Mouse (Mus musculus) erythroblast, embryonic 14.5 days (primary cell): ENCODE measurements at regions not wholly inside any gene's neighbourhood (a gene's known extent, or its start where the extent isn't known, plus 50 kb on each side); places are given as distances from the start of the nearest gene placed in this dataset.

ENCODE experiments used
- H3K27me3 ChIP-seq: 2 replicates; pipeline ENCODE4 v1.6.1; 2012; ENCODE audit warnings: inconsistent platforms; ENCODE audit not compliant: control insufficient read depth
- H3K36me3 ChIP-seq: 2 replicates; pipeline ENCODE4 v1.6.1; 2012; ENCODE audit warnings: mild to moderate bottlenecking, inconsistent platforms; ENCODE audit not compliant: control insufficient read depth
- H3K4me1 ChIP-seq: 2 replicates; pipeline ENCODE4 v1.6.1; 2012; ENCODE audit warnings: inconsistent platforms; ENCODE audit not compliant: control insufficient read depth
- H3K4me3 ChIP-seq: replicated peaks from 2 replicates; pipeline ENCODE3; 2012; ENCODE audit warnings: moderate library complexity, mild to moderate bottlenecking, inconsistent platforms
- H3K9me3 ChIP-seq: 2 replicates; pipeline ENCODE4 v1.6.1; 2012; ENCODE audit warnings: low read length, inconsistent platforms, mixed read lengths; ENCODE audit not compliant: control insufficient read depth
- GATA1 ChIP-seq: IDR thresholded peaks from 2 replicates; pipeline ENCODE4 v1.6.1; 2012; ENCODE audit warnings: low read length, inconsistent platforms, mixed read lengths
- TAL1 ChIP-seq: IDR thresholded peaks from 3 replicates; pipeline ENCODE4 v1.6.1; 2012; ENCODE audit warnings: low read length, inconsistent platforms, mixed read lengths

- H3K27me3 ChIP-seq = no peaks in the 10 kb centered on the region
- H3K9me3 ChIP-seq = no peaks in the 10 kb centered on the region
- TF ChIP-seq TAL1 (no peak), GATA1 (no peak)
- H3K4me1 ChIP-seq = no peaks in the 10 kb centered on the region
- H3K4me3 ChIP-seq = no peak overlapping the region
- no peaks in the 10 kb centered on the region for H3K36me3 ChIP-seq
Measured at GRCm38 (mm10) chr17:51262946-51263345, 83.8 kb upstream of the Tbc1d5 start.

- Histone ChIP-seq H3K4me3 (no peak overlapping the region), H3K9me3 (no peaks in the 10 kb centered on the region), H3K4me1 (no peaks in the 10 kb centered on the region), H3K27me3 (no peaks in the 10 kb centered on the region), H3K36me3 (no peaks in the 10 kb centered on the region)
- TF ChIP-seq GATA1 (no peak), TAL1 (no peak)
Measured at GRCm38 (mm10) chr17:51262404-51262803, 83.3 kb upstream of the Tbc1d5 start.

- H3K9me3 ChIP-seq = no peaks in the 10 kb centered on the region
Measured at GRCm38 (mm10) chr17:51258316-51258715, 79.2 kb upstream of the Tbc1d5 start.

GRCm38 (mm10) chr17:51248543-51248942, 69.4 kb upstream of the Tbc1d5 start:
- H3K4me3 ChIP-seq = no peak overlapping the region
- no peaks in the 10 kb centered on the region for H3K9me3 ChIP-seq
- H3K27me3 ChIP-seq = no peaks in the 10 kb centered on the region
- TF ChIP-seq GATA1 (no peak), TAL1 (no peak)
- H3K36me3 ChIP-seq = no peaks in the 10 kb centered on the region
- H3K4me1 ChIP-seq = no peaks in the 10 kb centered on the region

More at GRCm38 (mm10) chr17:51258316-51258715, 79.2 kb upstream of the Tbc1d5 start:
- Histone ChIP-seq H3K36me3 (no peaks in the 10 kb centered on the region), H3K27me3 (no peaks in the 10 kb centered on the region), H3K4me3 (no peak overlapping the region), H3K4me1 (no peaks in the 10 kb centered on the region)
- no peak for TF ChIP-seq TAL1
- no peak for TF ChIP-seq GATA1

GRCm38 (mm10) chr17:51246038-51246437, 66.9 kb upstream of the Tbc1d5 start:
- Histone ChIP-seq H3K9me3 (no peaks in the 10 kb centered on the region), H3K36me3 (no peaks in the 10 kb centered on the region), H3K27me3 (no peaks in the 10 kb centered on the region), H3K4me3 (no peak overlapping the region), H3K4me1 (no peaks in the 10 kb centered on the region)
- TF ChIP-seq GATA1 = no peak
- TF ChIP-seq TAL1 = no peak

GRCm38 (mm10) chr17:51240360-51240993, 61.3 kb upstream of the Tbc1d5 start:
- H3K4me3 ChIP-seq = no peak overlapping the region
- no peaks in the 10 kb centered on the region for H3K9me3 ChIP-seq
- TF ChIP-seq TAL1 (no peak), GATA1 (no peak)
- H3K4me1 ChIP-seq = peaks cover 5% of the 10 kb centered on the region
- H3K36me3 ChIP-seq = no peaks in the 10 kb centered on the region
- H3K27me3 ChIP-seq = no peaks in the 10 kb centered on the region

- H3K4me3 ChIP-seq = no peak overlapping the region
- H3K36me3 ChIP-seq = no peaks in the 10 kb centered on the region
- no peaks in the 10 kb centered on the region for H3K9me3 ChIP-seq
- H3K27me3 ChIP-seq = no peaks in the 10 kb centered on the region
- TF ChIP-seq TAL1 = no peak
- TF ChIP-seq GATA1 = no peak
- H3K4me1 ChIP-seq = peaks cover 5% of the 10 kb centered on the region
Measured at GRCm38 (mm10) chr17:51239465-51239864, 60.3 kb upstream of the Tbc1d5 start.
